Comparison of ENCODE assay signal across 15 mouse cellular contexts in genomic region chr15:63066020-63066439, GRCm38 (mm10).
A peak's percentile ranks its signal among the peaks of the same experiment; 100 is the strongest.
DNase-seq lines count a peak whose midpoint lies in the region; ATAC-seq and TF ChIP-seq lines count a peak whose summit lies in the region.
"Had no signal": no experiment of that assay in that cellular context is flagged by ENCODE, and none has a peak within 500 bp of the region (broad histone marks: within the 10 kb centered on the region; RNA-seq: fewer than 3 reads in every experiment).

No protein-coding gene starts in this region.

- H3K4me3 ChIP-seq in heart, embryonic 12.5 days = no peak overlapping the region
- H3K4me3 ChIP-seq in lung, embryonic 16.5 days (ENCODE audit: low read length) = no peak overlapping the region
- H3K4me3 ChIP-seq in neural tube, embryonic 15.5 days (replicated peaks) = no peak overlapping the region
- H3K4me3 ChIP-seq: embryonic facial prominence, embryonic 13.5 days; layer of hippocampus, adult 2 months; liver, embryonic 13.5 days had no signal

- H3K9ac ChIP-seq in heart, embryonic 12.5 days = no peak overlapping the region
- no peak overlapping the region for H3K9ac ChIP-seq in lung, embryonic 16.5 days (ENCODE audit: low read length)
- no peak overlapping the region for H3K9ac ChIP-seq in neural tube, embryonic 15.5 days (replicated peaks)
- H3K9ac ChIP-seq: embryonic facial prominence, embryonic 13.5 days; liver, embryonic 13.5 days had no signal

- H3K9me3 ChIP-seq in heart, embryonic 12.5 days (replicated peaks) = no peaks in the 10 kb centered on the region
- no peaks in the 10 kb centered on the region for H3K9me3 ChIP-seq in lung, embryonic 16.5 days (ENCODE audit: control insufficient read depth, low read length)
- H3K9me3 ChIP-seq in neural tube, embryonic 15.5 days (replicated peaks) = no peaks in the 10 kb centered on the region
- H3K9me3 ChIP-seq: embryonic facial prominence, embryonic 13.5 days; liver, embryonic 13.5 days had no signal

- DNase-seq in 3134 (ENCODE audit: extremely low read depth, insufficient read length, low spot score) (peak; percentile 33), Patski (ENCODE audit: low read depth, low spot score) (no peak)
- DNase-seq in adrenal gland, adult 18-20 months (ENCODE audit: low spot score in 2 of 2) = no peak
- DNase-seq in thymus, adult 18-20 months = no peak
- DNase-seq: cerebellum, adult 18-20 months; liver, embryonic 13.5 days had no signal

- H3K27me3 ChIP-seq in Patski = no peaks in the 10 kb centered on the region
- H3K27me3 ChIP-seq in heart, embryonic 12.5 days (replicated peaks) = no peaks in the 10 kb centered on the region
- H3K27me3 ChIP-seq in lung, embryonic 16.5 days (ENCODE audit: control insufficient read depth, insufficient read depth, low read depth, low read length) = no peaks in the 10 kb centered on the region
- no peaks in the 10 kb centered on the region for H3K27me3 ChIP-seq in neural tube, embryonic 15.5 days (replicated peaks)
- H3K27me3 ChIP-seq: CH12.LX; embryonic facial prominence, embryonic 13.5 days; liver, embryonic 13.5 days had no signal

- ATAC-seq in Patski = peak; percentile 67
- ATAC-seq in heart, embryonic 12.5 days (ENCODE audit: insufficient number of reproducible peaks, low FRiP score) = peak; percentile 85
- peak; percentile 96 for ATAC-seq in lung, embryonic 16.5 days (ENCODE audit: low read depth)
- no peak for ATAC-seq in neural tube, embryonic 15.5 days (ENCODE audit: low FRiP score)
- ATAC-seq: forebrain, embryonic 16.5 days; intestine, embryonic 16.5 days had no signal

- WGBS in heart, embryonic 12.5 days = 30% methylated on average over 2 of the region's 2 CpGs
- 50% methylated on average over 2 of the region's 2 CpGs for WGBS in lung, embryonic 16.5 days
- 80% methylated on average over 2 of the region's 2 CpGs for WGBS in neural tube, embryonic 15.5 days

- no peaks in the 10 kb centered on the region for H3K36me3 ChIP-seq in heart, embryonic 12.5 days
- no peaks in the 10 kb centered on the region for H3K36me3 ChIP-seq in lung, embryonic 16.5 days (ENCODE audit: control insufficient read depth, insufficient read depth, low read length)
- no peaks in the 10 kb centered on the region for H3K36me3 ChIP-seq in neural tube, embryonic 15.5 days
- H3K36me3 ChIP-seq: embryonic facial prominence, embryonic 13.5 days; liver, embryonic 13.5 days had no signal

- H3K4me2 ChIP-seq in heart, embryonic 12.5 days = no peak overlapping the region
- H3K4me2 ChIP-seq in lung, embryonic 16.5 days (ENCODE audit: low read depth, low read length) = no peak overlapping the region
- no peak overlapping the region for H3K4me2 ChIP-seq in neural tube, embryonic 15.5 days
- H3K4me2 ChIP-seq: embryonic facial prominence, embryonic 13.5 days; liver, embryonic 13.5 days; midbrain, embryonic 11.5 days had no signal

- peaks cover 4% of the 10 kb centered on the region for H3K4me1 ChIP-seq in heart, embryonic 12.5 days (replicated peaks)
- peaks cover 4% of the 10 kb centered on the region for H3K4me1 ChIP-seq in lung, embryonic 16.5 days (replicated peaks; ENCODE audit: control insufficient read depth, insufficient read depth, low read length)
- no peaks in the 10 kb centered on the region for H3K4me1 ChIP-seq in neural tube, embryonic 15.5 days
- H3K4me1 ChIP-seq: embryonic facial prominence, embryonic 13.5 days; liver, embryonic 13.5 days had no signal

- POLR2A ChIA-PET in Patski (lab: Charles Lee) = no interaction called here

- TF ChIP-seq CTCF in Patski (IDR thresholded peaks at IDR 0.05) = no peak

- CTCF ChIA-PET in Patski (lab: Charles Lee) = no interaction called here

- peak overlapping the region; percentile 85 for H3K27ac ChIP-seq in heart, embryonic 12.5 days (ENCODE audit: poor library complexity, severe bottlenecking)
- H3K27ac ChIP-seq in lung, embryonic 16.5 days (ENCODE audit: low read length) = no peak overlapping the region
- no peak overlapping the region for H3K27ac ChIP-seq in neural tube, embryonic 15.5 days (replicated peaks)
- H3K27ac ChIP-seq: embryonic facial prominence, embryonic 13.5 days; layer of hippocampus, adult 2 months; liver, embryonic 13.5 days had no signal

- in situ Hi-C loops in Patski (cut with MboI; ENCODE audit: low pct_unique_long_range_greater_than_20kb) = no loop called here
